ENCODE assay signal across 10 mouse cellular contexts in the genomic region with DNA sequence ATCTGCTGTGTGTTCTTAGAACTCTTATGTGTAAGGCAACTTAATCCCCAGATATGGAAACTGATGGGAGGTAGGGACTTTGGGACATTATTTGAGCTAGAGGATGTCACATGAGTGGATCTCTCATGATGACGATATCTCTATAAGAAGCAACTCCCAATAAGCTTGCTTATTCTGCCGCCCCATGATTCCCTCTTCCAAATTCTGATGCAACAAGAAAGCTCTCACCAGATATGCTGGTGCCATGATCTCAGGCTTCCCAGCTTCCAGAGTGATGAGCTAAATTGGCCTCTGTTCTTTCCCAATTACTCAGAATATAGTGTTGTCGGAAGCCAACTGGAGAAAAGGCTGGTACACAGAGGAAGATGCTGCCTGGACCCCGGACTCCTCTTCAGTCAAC. TPM values are rescaled to one million over a fixed set of nuclear protein-coding genes. Genes with fewer than 3 reads are reported as not detected.
DNase-seq lines count a peak whose midpoint lies in the region; ATAC-seq lines count a peak whose summit lies in the region.
"Had no signal": no experiment of that assay in that cellular context is flagged by ENCODE, and none has a peak within 500 bp of the region (broad histone marks: within the 10 kb centered on the region; RNA-seq: fewer than 3 reads in every experiment).

No protein-coding gene starts in this region.

- peaks cover 23% of the 10 kb centered on the region for H3K27me3 ChIP-seq in kidney, embryonic 15.5 days
- H3K27me3 ChIP-seq in embryonic facial prominence, embryonic 13.5 days = peaks cover 16% of the 10 kb centered on the region
- no peaks in the 10 kb centered on the region for H3K27me3 ChIP-seq in midbrain, embryonic 15.5 days (replicated peaks)

- peaks cover 18% of the 10 kb centered on the region for H3K4me1 ChIP-seq in kidney, embryonic 15.5 days
- peaks cover 8% of the 10 kb centered on the region for H3K4me1 ChIP-seq in embryonic facial prominence, embryonic 13.5 days
- H3K4me1 ChIP-seq in midbrain, embryonic 15.5 days = peaks cover 10% of the 10 kb centered on the region

- H3K9ac ChIP-seq in kidney, embryonic 15.5 days = no peak overlapping the region; the same call in 1 of the 2 replicates
- peak overlapping the region; percentile 62; the same call in 1 of the 2 replicates for H3K9ac ChIP-seq in embryonic facial prominence, embryonic 13.5 days
- no peak overlapping the region for H3K9ac ChIP-seq in midbrain, embryonic 15.5 days

- WGBS in kidney, embryonic 15.5 days = 59% methylated on average over 4 of the region's 4 CpGs
- WGBS in embryonic facial prominence, embryonic 13.5 days = 65% methylated on average over 4 of the region's 4 CpGs
- 59% methylated on average over 4 of the region's 4 CpGs for WGBS in midbrain, embryonic 15.5 days

- no peak overlapping the region for H3K27ac ChIP-seq in kidney, embryonic 15.5 days
- H3K27ac ChIP-seq in embryonic facial prominence, embryonic 13.5 days = no peak overlapping the region
- no peak overlapping the region for H3K27ac ChIP-seq in midbrain, embryonic 15.5 days

- H3K4me2 ChIP-seq in kidney, embryonic 15.5 days = peak overlapping the region; percentile 63
- peak overlapping the region; percentile 60 for H3K4me2 ChIP-seq in embryonic facial prominence, embryonic 13.5 days
- H3K4me2 ChIP-seq in midbrain, embryonic 15.5 days = peak overlapping the region; percentile 53

- H3K36me3 ChIP-seq in kidney, embryonic 15.5 days = peaks cover 28% of the 10 kb centered on the region
- peaks cover 28% of the 10 kb centered on the region for H3K36me3 ChIP-seq in embryonic facial prominence, embryonic 13.5 days
- H3K36me3 ChIP-seq in midbrain, embryonic 15.5 days (replicated peaks) = peaks cover 11% of the 10 kb centered on the region

- DNase-seq in kidney, adult 18-20 months = no peak
- DNase-seq in heart, postnatal 4 days = peak; percentile 18
- DNase-seq in thymus, adult 18-20 months = no peak
- no peak for DNase-seq in adrenal gland, postnatal 10 days
- DNase-seq: cerebellum, adult 18-20 months; lung, adult 18-20 months had no signal

- H3K9me3 ChIP-seq in kidney, embryonic 15.5 days (replicated peaks) = no peaks in the 10 kb centered on the region
- H3K9me3 ChIP-seq in embryonic facial prominence, embryonic 13.5 days = no peaks in the 10 kb centered on the region
- no peaks in the 10 kb centered on the region for H3K9me3 ChIP-seq in midbrain, embryonic 15.5 days

- peak overlapping the region; percentile 58 for H3K4me3 ChIP-seq in kidney, embryonic 15.5 days (replicated peaks)
- H3K4me3 ChIP-seq in embryonic facial prominence, embryonic 13.5 days = peak overlapping the region; percentile 47
- 0 out of 2 replicates have a peak overlapping the region, but pooled peaks have one; percentile 38 for H3K4me3 ChIP-seq in midbrain, embryonic 15.5 days

- ATAC-seq in kidney, embryonic 15.5 days (replicated peaks; ENCODE audit: low FRiP score) = no peak
- no peak for ATAC-seq in embryonic facial prominence, embryonic 13.5 days (ENCODE audit: insufficient number of reproducible peaks, insufficient read depth, low FRiP score, low TSS enrichment, low read depth)
- no peak for ATAC-seq in midbrain, embryonic 15.5 days (replicated peaks)

RNA-seq across cellular contexts. Expression of a gene that starts 8.3 kb away (rescaled TPM):
- polyA plus RNA-seq in kidney, embryonic 15.5 days (2015; fragmentation: Nextera tagmentation; extraction: Ambion mirVana) = 0.42 and 0.46 TPM in 2 replicates
- 0.44 and 0.47 TPM in 2 replicates for polyA plus RNA-seq in embryonic facial prominence, embryonic 13.5 days (2015; fragmentation: Nextera tagmentation; extraction: Ambion mirVana)
- total RNA-seq in heart, postnatal 4 days (2021) = under 1 TPM; 0.23 to 0.29 TPM
- polyA plus RNA-seq in midbrain, embryonic 15.5 days (2015; fragmentation: Nextera tagmentation; extraction: Ambion mirVana) = 0.86 and 0.89 TPM in 2 replicates
- total RNA-seq in adrenal gland, postnatal 10 days (2021) = under 1 TPM; 0.18 to 0.36 TPM
- total RNA-seq: hematopoietic stem cell, adult 5-6 weeks had no signal

RNA-seq across cellular contexts. Expression of a gene that starts 10.5 kb away (rescaled TPM):
- 0.27 and 0.51 TPM in 2 replicates for polyA plus RNA-seq in kidney, embryonic 15.5 days (2015; fragmentation: Nextera tagmentation; extraction: Ambion mirVana)
- 0.13 and 0.17 TPM in 2 replicates for polyA plus RNA-seq in embryonic facial prominence, embryonic 13.5 days (2015; fragmentation: Nextera tagmentation; extraction: Ambion mirVana)
- under 1 TPM; 0.29 to 0.65 TPM for total RNA-seq in heart, postnatal 4 days (2021)
- 0.24 and 0.27 TPM in 2 replicates for polyA plus RNA-seq in midbrain, embryonic 15.5 days (2015; fragmentation: Nextera tagmentation; extraction: Ambion mirVana)
- total RNA-seq in adrenal gland, postnatal 10 days (2021) = under 1 TPM; 0.48 to 0.66 TPM
- total RNA-seq: hematopoietic stem cell, adult 5-6 weeks had no signal

RNA-seq across cellular contexts. Expression of a gene that starts 13.8 kb away (rescaled TPM):
- 0.60 and 1.3 TPM in 2 replicates for polyA plus RNA-seq in kidney, embryonic 15.5 days (2015; fragmentation: Nextera tagmentation; extraction: Ambion mirVana)
- polyA plus RNA-seq in embryonic facial prominence, embryonic 13.5 days (2015; fragmentation: Nextera tagmentation; extraction: Ambion mirVana) = 1.1 TPM in 2 replicates
- total RNA-seq in heart, postnatal 4 days (2021) = under 1 TPM in 1 of 2 experiments, not detected in 1; 0.45 TPM
- 6.3 and 8.0 TPM in 2 replicates for polyA plus RNA-seq in midbrain, embryonic 15.5 days (2015; fragmentation: Nextera tagmentation; extraction: Ambion mirVana)
- under 1 TPM; 0.60 to 0.76 TPM for total RNA-seq in adrenal gland, postnatal 10 days (2021)
- total RNA-seq: hematopoietic stem cell, adult 5-6 weeks had no signal

RNA-seq across cellular contexts. Expression of a gene that starts 16.8 kb away (rescaled TPM):
- 12.1 and 13.7 TPM in 2 replicates for polyA plus RNA-seq in kidney, embryonic 15.5 days (2015; fragmentation: Nextera tagmentation; extraction: Ambion mirVana)
- 11.1 and 11.5 TPM in 2 replicates for polyA plus RNA-seq in embryonic facial prominence, embryonic 13.5 days (2015; fragmentation: Nextera tagmentation; extraction: Ambion mirVana)
- total RNA-seq in heart, postnatal 4 days (2021) = 10 to 100 TPM; 42.6 to 55.6 TPM
- polyA plus RNA-seq in midbrain, embryonic 15.5 days (2015; fragmentation: Nextera tagmentation; extraction: Ambion mirVana) = 11.3 and 12.3 TPM in 2 replicates
- total RNA-seq in adrenal gland, postnatal 10 days (2021) = 100 to 1,000 TPM in 1 of 2 experiments, 10 to 100 TPM in 1; 63.1 to 157 TPM

RNA-seq across cellular contexts. Expression of a gene that starts 23.6 kb away (rescaled TPM):
- 83.5 and 101 TPM in 2 replicates for polyA plus RNA-seq in kidney, embryonic 15.5 days (2015; fragmentation: Nextera tagmentation; extraction: Ambion mirVana)
- 91.5 and 101 TPM in 2 replicates for polyA plus RNA-seq in embryonic facial prominence, embryonic 13.5 days (2015; fragmentation: Nextera tagmentation; extraction: Ambion mirVana)
- 10 to 100 TPM; 80.2 to 84.6 TPM for total RNA-seq in heart, postnatal 4 days (2021)
- 319 and 333 TPM in 2 replicates for polyA plus RNA-seq in midbrain, embryonic 15.5 days (2015; fragmentation: Nextera tagmentation; extraction: Ambion mirVana)
- 100 to 1,000 TPM; 104 to 143 TPM for total RNA-seq in adrenal gland, postnatal 10 days (2021)
